Mouse (Mus musculus) midbrain, embryonic 16.5 days (tissue): ENCODE results near the gene Prrt1. TPM values are rescaled to one million over a fixed set of nuclear protein-coding genes. Genes with fewer than 3 reads are reported as not detected.

ENCODE experiments used
- ATAC-seq: fragments of 200-750 bp; cut with Nextera tagmentation; 2 replicates; pipeline ENCODE4 v1.8.0; 2017; ENCODE audit warnings: moderate TSS enrichment
- H3K27ac ChIP-seq: fragments of 300-500 bp; sonication (generic); 2 replicates; pipeline ENCODE4 v1.5.1; 2014; ENCODE audit warnings: mild to moderate bottlenecking, low read length, mixed read lengths
- H3K27me3 ChIP-seq: fragments of 300-500 bp; sonication (generic); 2 replicates; pipeline ENCODE4 v1.6.1; 2014; ENCODE audit warnings: low read depth, low read length, mixed read lengths; ENCODE audit not compliant: control insufficient read depth, insufficient read depth
- H3K36me3 ChIP-seq: fragments of 300-500 bp; sonication (generic); 2 replicates; pipeline ENCODE4 v1.6.1; 2014; ENCODE audit warnings: mild to moderate bottlenecking, low read length, moderate library complexity, mixed read lengths; ENCODE audit not compliant: control insufficient read depth, insufficient read depth
- H3K4me1 ChIP-seq: fragments of 300-500 bp; sonication (generic); 2 replicates; pipeline ENCODE4 v1.6.1; 2014; ENCODE audit warnings: mild to moderate bottlenecking, low read length, mixed read lengths; ENCODE audit not compliant: control insufficient read depth, insufficient read depth
- H3K4me2 ChIP-seq: fragments of 300-500 bp; sonication (generic); 2 replicates; pipeline ENCODE4 v1.6.1; 2014; ENCODE audit warnings: mild to moderate bottlenecking, low read length, mixed read lengths
- H3K4me3 ChIP-seq: fragments of 300-500 bp; sonication (generic); 2 replicates; pipeline ENCODE4 v1.5.1; 2014; ENCODE audit warnings: low read depth, mild to moderate bottlenecking, low read length, moderate library complexity, mixed read lengths
- H3K9ac ChIP-seq: fragments of 300-500 bp; sonication (generic); 2 replicates; pipeline ENCODE4 v1.6.1; 2014; ENCODE audit warnings: low read depth, low read length, mixed read lengths
- H3K9me3 ChIP-seq: fragments of 300-500 bp; sonication (generic); replicated peaks from 2 replicates; pipeline ENCODE4 v1.6.1; 2014; ENCODE audit warnings: mild to moderate bottlenecking, low read length, mixed read lengths; ENCODE audit not compliant: control insufficient read depth, poor library complexity, severe bottlenecking
- WGBS: fragments of 180-500 bp; shearing (Covaris S2); extraction: QIAGEN DNeasy Blood & Tissue Kit; methylation state at CpG from one replicate; pipeline ENCODE4 v1.1.7; 2014; 5-methylcytosine and 5-hydroxymethylcytosine counted together
- polyA plus RNA-seq: library from polyadenylated mRNA; unstranded; fragments of >200 nt; fragmentation: Nextera tagmentation; extraction: Ambion mirVana; gene quantifications from 2 replicates; pipeline ENCODE4 v1.2.1, GENCODE M21; 2015

The Prrt1 gene
- polyA plus RNA-seq, 1 experiment from 2014 or later = 11.5 TPM

- Histone ChIP-seq H3K4me1 (peaks cover 20% of the 10 kb centered on the region), H3K4me3 (no peak overlapping the region), H3K4me2 (no peak overlapping the region), H3K27ac (no peak overlapping the region), H3K27me3 (no peaks in the 10 kb centered on the region), H3K9me3 (no peaks in the 10 kb centered on the region), H3K36me3 (peaks cover 37% of the 10 kb centered on the region), H3K9ac (no peak overlapping the region)
- 93% methylated on average over 14 of the region's 14 CpGs for WGBS
- ATAC-seq = no peak
These were observed 21.4 kb downstream of the Prrt1 start for GRCm38 (mm10) chr17:34650781-34651180.

GRCm38 (mm10) chr17:34651507-34652221 lies 22.3 kb downstream of the Prrt1 start:
- Histone ChIP-seq H3K9ac (no peak overlapping the region), H3K4me2 (no peak overlapping the region), H3K4me1 (peaks cover 11% of the 10 kb centered on the region), H3K27me3 (no peaks in the 10 kb centered on the region), H3K4me3 (no peak overlapping the region), H3K36me3 (peaks cover 37% of the 10 kb centered on the region), H3K9me3 (no peaks in the 10 kb centered on the region), H3K27ac (no peak overlapping the region)
- WGBS = 51% methylated on average over 19 of the region's 19 CpGs
- no peak for ATAC-seq

- Histone ChIP-seq H3K4me1 (peaks cover 10% of the 10 kb centered on the region), H3K4me2 (no peak overlapping the region), H3K9me3 (no peaks in the 10 kb centered on the region), H3K9ac (no peak overlapping the region), H3K27me3 (no peaks in the 10 kb centered on the region), H3K36me3 (peaks cover 37% of the 10 kb centered on the region), H3K27ac (no peak overlapping the region), H3K4me3 (no peak overlapping the region)
- ATAC-seq = no peak
- WGBS = 92% methylated on average over 10 of the region's 10 CpGs
These were observed 23.2 kb downstream of the Prrt1 start for GRCm38 (mm10) chr17:34652546-34652945.

GRCm38 (mm10) chr17:34652985-34653384 lies 23.7 kb downstream of the Prrt1 start:
- Histone ChIP-seq H3K36me3 (peaks cover 37% of the 10 kb centered on the region), H3K27me3 (no peaks in the 10 kb centered on the region), H3K27ac (no peak overlapping the region), H3K4me2 (no peak overlapping the region), H3K9me3 (no peaks in the 10 kb centered on the region), H3K4me1 (peaks cover 6% of the 10 kb centered on the region), H3K4me3 (no peak overlapping the region), H3K9ac (no peak overlapping the region)
- ATAC-seq = no peak
- 93% methylated on average over 8 of the region's 8 CpGs for WGBS

GRCm38 (mm10) chr17:34653746-34654285 lies 24.5 kb downstream of the Prrt1 start:
- Histone ChIP-seq H3K36me3 (peaks cover 37% of the 10 kb centered on the region), H3K9ac (no peak overlapping the region), H3K4me3 (no peak overlapping the region), H3K4me2 (no peak overlapping the region), H3K27ac (no peak overlapping the region), H3K9me3 (no peaks in the 10 kb centered on the region), H3K4me1 (no peaks in the 10 kb centered on the region), H3K27me3 (no peaks in the 10 kb centered on the region; the same call in 1 of the 2 replicates)
- ATAC-seq = no peak
- WGBS = 58% methylated on average over 9 of the region's 9 CpGs

GRCm38 (mm10) chr17:34654392-34654791 lies 25.1 kb downstream of the Prrt1 start:
- Histone ChIP-seq H3K27ac (no peak overlapping the region), H3K36me3 (peaks cover 31% of the 10 kb centered on the region), H3K4me2 (no peak overlapping the region), H3K9me3 (no peaks in the 10 kb centered on the region), H3K9ac (no peak overlapping the region), H3K27me3 (peaks cover 4% of the 10 kb centered on the region; the same call in 1 of the 2 replicates), H3K4me1 (no peaks in the 10 kb centered on the region), H3K4me3 (no peak overlapping the region)
- 94% methylated on average over 13 of the region's 13 CpGs for WGBS
- ATAC-seq = no peak

- Histone ChIP-seq H3K4me1 (no peaks in the 10 kb centered on the region), H3K9ac (no peak overlapping the region), H3K27ac (no peak overlapping the region), H3K9me3 (no peaks in the 10 kb centered on the region), H3K36me3 (peaks cover 25% of the 10 kb centered on the region), H3K4me2 (no peak overlapping the region), H3K4me3 (no peak overlapping the region), H3K27me3 (peaks cover 6% of the 10 kb centered on the region)
- 89% methylated on average over 7 of the region's 7 CpGs for WGBS
- ATAC-seq = no peak
These were observed 25.8 kb downstream of the Prrt1 start for GRCm38 (mm10) chr17:34655160-34655559.

GRCm38 (mm10) chr17:34655581-34655991 lies 26.3 kb downstream of the Prrt1 start:
- ATAC-seq = peak; percentile 44
- Histone ChIP-seq H3K4me1 (no peaks in the 10 kb centered on the region), H3K36me3 (peaks cover 22% of the 10 kb centered on the region), H3K9ac (no peak overlapping the region), H3K27me3 (peaks cover 9% of the 10 kb centered on the region), H3K4me3 (no peak overlapping the region), H3K27ac (no peak overlapping the region), H3K4me2 (no peak overlapping the region), H3K9me3 (no peaks in the 10 kb centered on the region)
- 62% methylated on average over 4 of the region's 4 CpGs for WGBS

GRCm38 (mm10) chr17:34656666-34657065 lies 27.3 kb downstream of the Prrt1 start:
- Histone ChIP-seq H3K36me3 (peaks cover 13% of the 10 kb centered on the region), H3K4me1 (no peaks in the 10 kb centered on the region), H3K27me3 (peaks cover 14% of the 10 kb centered on the region), H3K4me2 (no peak overlapping the region), H3K9ac (no peak overlapping the region), H3K4me3 (no peak overlapping the region), H3K9me3 (no peaks in the 10 kb centered on the region), H3K27ac (no peak overlapping the region)
- whole genome bisulfite sequencing = 37% methylated on average over 8 of the region's 8 CpGs
- ATAC-seq = no peak
